Mouse (Mus musculus): Measurements from ENCODE around the gene Phactr3. TPM values are rescaled to one million over a fixed set of nuclear protein-coding genes. Genes with fewer than 3 reads are reported as not detected.

The Phactr3 gene
- polyA plus RNA-seq, 1 experiment: not detected

- TF ChIP-seq CTCF (IDR thresholded peaks at IDR 0.05; ENCODE audit: low read depth, low read length) (no peak), POLR2A (IDR thresholded peaks at IDR 0.05; ENCODE audit: borderline replicate concordance, low read depth, low read length) (no peak)
Measured at GRCm38 (mm10) chr2:178121375-178121688, 2.6 kb downstream of the Phactr3 start.

GRCm38 (mm10) chr2:178121946-178122665 is 3.3 kb downstream of the Phactr3 start:
- TF ChIP-seq CTCF (IDR thresholded peaks at IDR 0.05; ENCODE audit: low read depth, low read length): no peak
- no peak for TF ChIP-seq POLR2A (IDR thresholded peaks at IDR 0.05; ENCODE audit: borderline replicate concordance, low read depth, low read length)
- Histone ChIP-seq H3K27ac (ENCODE audit: insufficient read depth, low read depth, low read length) (no peak overlapping the region), H3K4me1 (ENCODE audit: control insufficient read depth, insufficient read depth, low read length) (no peaks in the 10 kb centered on the region), H3K4me3 (ENCODE audit: insufficient read depth, low read length) (no peak overlapping the region)

More at GRCm38 (mm10) chr2:178121375-178121688, 2.6 kb downstream of the Phactr3 start:
- Histone ChIP-seq H3K4me1 (ENCODE audit: control insufficient read depth, insufficient read depth, low read length) (peaks cover 5% of the 10 kb centered on the region), H3K27ac (ENCODE audit: insufficient read depth, low read depth, low read length) (no peak overlapping the region), H3K4me3 (ENCODE audit: insufficient read depth, low read length) (no peak overlapping the region)

GRCm38 (mm10) chr2:178123466-178123865 is 4.7 kb downstream of the Phactr3 start:
- H3K4me3 ChIP-seq (ENCODE audit: insufficient read depth, low read length): no peak overlapping the region
- no peaks in the 10 kb centered on the region for H3K4me1 ChIP-seq (ENCODE audit: control insufficient read depth, insufficient read depth, low read length)
- TF ChIP-seq POLR2A (IDR thresholded peaks at IDR 0.05; ENCODE audit: borderline replicate concordance, low read depth, low read length) (no peak), CTCF (IDR thresholded peaks at IDR 0.05; ENCODE audit: low read depth, low read length) (no peak)
- H3K27ac ChIP-seq (ENCODE audit: insufficient read depth, low read depth, low read length): no peak overlapping the region

- H3K4me3 ChIP-seq (ENCODE audit: insufficient read depth, low read length): no peak overlapping the region
Measured at GRCm38 (mm10) chr2:178125427-178125826, 6.7 kb downstream of the Phactr3 start.

GRCm38 (mm10) chr2:178126041-178126820 is 7.5 kb downstream of the Phactr3 start:
- H3K27ac ChIP-seq (ENCODE audit: insufficient read depth, low read depth, low read length): no peak overlapping the region
- TF ChIP-seq CTCF (IDR thresholded peaks at IDR 0.05; ENCODE audit: low read depth, low read length) (no peak), POLR2A (IDR thresholded peaks at IDR 0.05; ENCODE audit: borderline replicate concordance, low read depth, low read length) (no peak)
- H3K4me1 ChIP-seq (ENCODE audit: control insufficient read depth, insufficient read depth, low read length): no peaks in the 10 kb centered on the region
- no peak overlapping the region for H3K4me3 ChIP-seq (ENCODE audit: insufficient read depth, low read length)

More at GRCm38 (mm10) chr2:178125427-178125826, 6.7 kb downstream of the Phactr3 start:
- H3K27ac ChIP-seq (ENCODE audit: insufficient read depth, low read depth, low read length): no peak overlapping the region
- TF ChIP-seq CTCF (IDR thresholded peaks at IDR 0.05; ENCODE audit: low read depth, low read length) (no peak), POLR2A (IDR thresholded peaks at IDR 0.05; ENCODE audit: borderline replicate concordance, low read depth, low read length) (no peak)
- H3K4me1 ChIP-seq (ENCODE audit: control insufficient read depth, insufficient read depth, low read length): no peaks in the 10 kb centered on the region

- H3K4me3 ChIP-seq (ENCODE audit: insufficient read depth, low read length): no peak overlapping the region
- no peak for TF ChIP-seq POLR2A (IDR thresholded peaks at IDR 0.05; ENCODE audit: borderline replicate concordance, low read depth, low read length)
- TF ChIP-seq CTCF (IDR thresholded peaks at IDR 0.05; ENCODE audit: low read depth, low read length): no peak
- no peaks in the 10 kb centered on the region for H3K4me1 ChIP-seq (ENCODE audit: control insufficient read depth, insufficient read depth, low read length)
- H3K27ac ChIP-seq (ENCODE audit: insufficient read depth, low read depth, low read length): no peak overlapping the region
Measured at GRCm38 (mm10) chr2:178128594-178128993, 9.8 kb downstream of the Phactr3 start.

GRCm38 (mm10) chr2:178129161-178129560 is 10.4 kb downstream of the Phactr3 start:
- no peak overlapping the region for H3K4me3 ChIP-seq (ENCODE audit: insufficient read depth, low read length)
- no peak overlapping the region for H3K27ac ChIP-seq (ENCODE audit: insufficient read depth, low read depth, low read length)
- no peaks in the 10 kb centered on the region for H3K4me1 ChIP-seq (ENCODE audit: control insufficient read depth, insufficient read depth, low read length)
- TF ChIP-seq CTCF (IDR thresholded peaks at IDR 0.05; ENCODE audit: low read depth, low read length): no peak
- TF ChIP-seq POLR2A (IDR thresholded peaks at IDR 0.05; ENCODE audit: borderline replicate concordance, low read depth, low read length): no peak

- Histone ChIP-seq H3K4me1 (ENCODE audit: control insufficient read depth, insufficient read depth, low read length) (no peaks in the 10 kb centered on the region), H3K4me3 (ENCODE audit: insufficient read depth, low read length) (no peak overlapping the region), H3K27ac (ENCODE audit: insufficient read depth, low read depth, low read length) (no peak overlapping the region)
- TF ChIP-seq POLR2A (IDR thresholded peaks at IDR 0.05; ENCODE audit: borderline replicate concordance, low read depth, low read length): no peak
- no peak for TF ChIP-seq CTCF (IDR thresholded peaks at IDR 0.05; ENCODE audit: low read depth, low read length)
Measured at GRCm38 (mm10) chr2:178129676-178130075, 10.9 kb downstream of the Phactr3 start.

GRCm38 (mm10) chr2:178130536-178130935 is 11.8 kb downstream of the Phactr3 start:
- no peaks in the 10 kb centered on the region for H3K4me1 ChIP-seq (ENCODE audit: control insufficient read depth, insufficient read depth, low read length)
- TF ChIP-seq POLR2A (IDR thresholded peaks at IDR 0.05; ENCODE audit: borderline replicate concordance, low read depth, low read length): no peak
- no peak for TF ChIP-seq CTCF (IDR thresholded peaks at IDR 0.05; ENCODE audit: low read depth, low read length)

GRCm38 (mm10) chr2:178131011-178131410 is 12.2 kb downstream of the Phactr3 start:
- TF ChIP-seq CTCF (IDR thresholded peaks at IDR 0.05; ENCODE audit: low read depth, low read length): no peak
- no peak for TF ChIP-seq POLR2A (IDR thresholded peaks at IDR 0.05; ENCODE audit: borderline replicate concordance, low read depth, low read length)
- Histone ChIP-seq H3K4me3 (ENCODE audit: insufficient read depth, low read length) (no peak overlapping the region), H3K4me1 (ENCODE audit: control insufficient read depth, insufficient read depth, low read length) (no peaks in the 10 kb centered on the region), H3K27ac (ENCODE audit: insufficient read depth, low read depth, low read length) (no peak overlapping the region)

More at GRCm38 (mm10) chr2:178130536-178130935, 11.8 kb downstream of the Phactr3 start:
- Histone ChIP-seq H3K4me3 (ENCODE audit: insufficient read depth, low read length) (no peak overlapping the region), H3K27ac (ENCODE audit: insufficient read depth, low read depth, low read length) (no peak overlapping the region)

All from bone marrow macrophage, adult 2 months (primary cell).